Mouse (Mus musculus): ENCODE measurements around the gene Entr1. TPM values are rescaled to one million over a fixed set of nuclear protein-coding genes. Genes with fewer than 3 reads are reported as not detected.

Gene Entr1
- polyA plus RNA-seq, 1 experiment from 2014 or later, result 112 TPM

- H3K4me2 ChIP-seq (replicated peaks; ENCODE audit: low read depth, low read length), result no peak overlapping the region
- H3K27me3 ChIP-seq (ENCODE audit: control insufficient read depth, insufficient read depth, low read length), result no peaks in the 10 kb centered on the region
- no peak overlapping the region for H3K4me3 ChIP-seq (ENCODE audit: low read length)
- peak; percentile 33; the same call in 1 of the 2 replicates for ATAC-seq (ENCODE audit: low FRiP score, low TSS enrichment)
- WGBS, result 72% methylated on average over 10 of the region's 10 CpGs
- H3K4me1 ChIP-seq (ENCODE audit: control insufficient read depth, insufficient read depth, low read length), result peaks cover 10% of the 10 kb centered on the region
- H3K9me3 ChIP-seq (ENCODE audit: control insufficient read depth, low read length), result no peaks in the 10 kb centered on the region
- peak overlapping the region; percentile 79; the same call in 1 of the 2 replicates for H3K27ac ChIP-seq (ENCODE audit: low read depth, low read length)
- H3K36me3 ChIP-seq (ENCODE audit: control insufficient read depth, insufficient read depth, low read length), result peaks cover 76% of the 10 kb centered on the region
- H3K9ac ChIP-seq (ENCODE audit: low read depth, low read length), result no peak overlapping the region
Observed at GRCm38 (mm10) chr2:26342044-26342443, 47.1 kb downstream of the Entr1 start.

GRCm38 (mm10) chr2:26341510-26341981 lies 47.6 kb downstream of the Entr1 start:
- Histone ChIP-seq H3K4me1 (ENCODE audit: control insufficient read depth, insufficient read depth, low read length) (peaks cover 10% of the 10 kb centered on the region), H3K9ac (ENCODE audit: low read depth, low read length) (no peak overlapping the region; the same call in 1 of the 2 replicates), H3K27me3 (ENCODE audit: control insufficient read depth, insufficient read depth, low read length) (no peaks in the 10 kb centered on the region), H3K4me2 (replicated peaks; ENCODE audit: low read depth, low read length) (no peak overlapping the region), H3K9me3 (ENCODE audit: control insufficient read depth, low read length) (no peaks in the 10 kb centered on the region), H3K27ac (ENCODE audit: low read depth, low read length) (peak overlapping the region; percentile 79; the same call in 1 of the 2 replicates), H3K4me3 (ENCODE audit: low read length) (no peak overlapping the region), H3K36me3 (ENCODE audit: control insufficient read depth, insufficient read depth, low read length) (peaks cover 71% of the 10 kb centered on the region)
- ATAC-seq (ENCODE audit: low FRiP score, low TSS enrichment), result no peak
- WGBS, result 78% methylated on average over 2 of the region's 2 CpGs

- 89% methylated on average over 5 of the region's 5 CpGs for WGBS
- Histone ChIP-seq H3K4me2 (replicated peaks; ENCODE audit: low read depth, low read length) (no peak overlapping the region), H3K4me3 (ENCODE audit: low read length) (no peak overlapping the region), H3K27ac (ENCODE audit: low read depth, low read length) (no peak overlapping the region), H3K36me3 (ENCODE audit: control insufficient read depth, insufficient read depth, low read length) (peaks cover 48% of the 10 kb centered on the region), H3K9me3 (ENCODE audit: control insufficient read depth, low read length) (no peaks in the 10 kb centered on the region), H3K4me1 (ENCODE audit: control insufficient read depth, insufficient read depth, low read length) (peaks cover 10% of the 10 kb centered on the region), H3K9ac (ENCODE audit: low read depth, low read length) (no peak overlapping the region), H3K27me3 (ENCODE audit: control insufficient read depth, insufficient read depth, low read length) (no peaks in the 10 kb centered on the region)
- no peak for ATAC-seq (ENCODE audit: low FRiP score, low TSS enrichment)
Observed at GRCm38 (mm10) chr2:26339204-26339551, 49.9 kb downstream of the Entr1 start.

GRCm38 (mm10) chr2:26338302-26339203 lies 50.6 kb downstream of the Entr1 start:
- H3K4me1 ChIP-seq (ENCODE audit: control insufficient read depth, insufficient read depth, low read length), result peaks cover 8% of the 10 kb centered on the region
- H3K36me3 ChIP-seq (ENCODE audit: control insufficient read depth, insufficient read depth, low read length), result peaks cover 42% of the 10 kb centered on the region

More at GRCm38 (mm10) chr2:26338302-26339203, 50.6 kb downstream of the Entr1 start:
- Histone ChIP-seq H3K9ac (ENCODE audit: low read depth, low read length) (no peak overlapping the region), H3K4me2 (replicated peaks; ENCODE audit: low read depth, low read length) (no peak overlapping the region), H3K9me3 (ENCODE audit: control insufficient read depth, low read length) (no peaks in the 10 kb centered on the region), H3K4me3 (ENCODE audit: low read length) (no peak overlapping the region), H3K27ac (ENCODE audit: low read depth, low read length) (no peak overlapping the region), H3K27me3 (ENCODE audit: control insufficient read depth, insufficient read depth, low read length) (no peaks in the 10 kb centered on the region)
- ATAC-seq (ENCODE audit: low FRiP score, low TSS enrichment), result no peak
- WGBS, result 82% methylated on average over 8 of the region's 13 CpGs

Other genes with a start within 250 kb of the Entr1 start
- not detected in 2 replicates for gene Lhx3, start 181.0 kb downstream of the Entr1 start, polyA plus RNA-seq (2014; fragmentation: Nextera tagmentation; extraction: Ambion mirVana)
- 10.0 and 19.0 TPM in 2 replicates for gene Qsox2, start 151.8 kb downstream of the Entr1 start, polyA plus RNA-seq (2014; fragmentation: Nextera tagmentation; extraction: Ambion mirVana)
- 0.04 TPM in 1 of 2 replicates, not detected in the other for gene Ccdc187, start 94.8 kb downstream of the Entr1 start, polyA plus RNA-seq (2014; fragmentation: Nextera tagmentation; extraction: Ambion mirVana)
- gene Gpsm1, start 73.8 kb downstream of the Entr1 start, polyA plus RNA-seq (2014; fragmentation: Nextera tagmentation; extraction: Ambion mirVana), result 25.7 and 27.1 TPM in 2 replicates
- 27.4 and 33.3 TPM in 2 replicates for gene Dnlz, start 37.2 kb downstream of the Entr1 start, polyA plus RNA-seq (2014; fragmentation: Nextera tagmentation; extraction: Ambion mirVana)
- gene Card9, start 28.4 kb downstream of the Entr1 start, polyA plus RNA-seq (2014; fragmentation: Nextera tagmentation; extraction: Ambion mirVana), result 0.24 and 0.53 TPM in 2 replicates
- 24.6 and 29.3 TPM in 2 replicates for gene Snapc4, start 8.7 kb downstream of the Entr1 start, polyA plus RNA-seq (2014; fragmentation: Nextera tagmentation; extraction: Ambion mirVana)
- gene Pmpca, start within 50 bp of the Entr1 start, polyA plus RNA-seq (2014; fragmentation: Nextera tagmentation; extraction: Ambion mirVana), result 68.9 and 113 TPM in 2 replicates
- gene Inpp5e, start 19.9 kb upstream of the Entr1 start, polyA plus RNA-seq (2014; fragmentation: Nextera tagmentation; extraction: Ambion mirVana), result 13.7 and 24.7 TPM in 2 replicates
- 18.9 and 43.9 TPM in 2 replicates for gene Sec16a, start 55.9 kb upstream of the Entr1 start, polyA plus RNA-seq (2014; fragmentation: Nextera tagmentation; extraction: Ambion mirVana)
- 33.4 and 45.1 TPM in 2 replicates for gene Notch1, start 127.3 kb upstream of the Entr1 start, polyA plus RNA-seq (2014; fragmentation: Nextera tagmentation; extraction: Ambion mirVana)
- 172 and 194 TPM in 2 replicates for gene Egfl7, start 190.7 kb upstream of the Entr1 start, polyA plus RNA-seq (2014; fragmentation: Nextera tagmentation; extraction: Ambion mirVana)
- gene Gm20532, start 197.3 kb upstream of the Entr1 start, polyA plus RNA-seq (2014; fragmentation: Nextera tagmentation; extraction: Ambion mirVana), result not detected in 2 replicates
- gene Agpat2, start 215.1 kb upstream of the Entr1 start, polyA plus RNA-seq (2014; fragmentation: Nextera tagmentation; extraction: Ambion mirVana), result 30.0 and 41.4 TPM in 2 replicates
- gene Fam69b, start 239.1 kb upstream of the Entr1 start, polyA plus RNA-seq (2014; fragmentation: Nextera tagmentation; extraction: Ambion mirVana), result 30.3 and 39.1 TPM in 2 replicates